Mouse (Mus musculus) stomach, postnatal 0 days (tissue): ENCODE measurements around the gene G6pc3. TPM values are rescaled to one million over a fixed set of nuclear protein-coding genes. Genes with fewer than 3 reads are reported as not detected.

Experiments used
- ATAC-seq: fragments of 200-750 bp; cut with Nextera tagmentation; 2 replicates; pipeline ENCODE4 v1.8.0; 2017; ENCODE audit not compliant: low FRiP score, low TSS enrichment
- DNase-seq: peaks from one replicate; pipeline ENCODE4 v3.0.0-alpha.2; 2016; ENCODE audit warnings: low spot score
- H3K27ac ChIP-seq: fragments of 300-500 bp; sonication (generic); replicated peaks from 2 replicates; pipeline ENCODE4 v1.5.1; 2014; ENCODE audit warnings: mild to moderate bottlenecking, control low read depth
- H3K27me3 ChIP-seq: fragments of 300-500 bp; sonication (generic); 2 replicates; pipeline ENCODE4 v1.6.1; 2014; ENCODE audit warnings: low read length; ENCODE audit not compliant: control insufficient read depth, insufficient read depth
- H3K36me3 ChIP-seq: fragments of 300-500 bp; sonication (generic); 2 replicates; pipeline ENCODE4 v1.6.1; 2014; ENCODE audit warnings: low read length, mixed read lengths; ENCODE audit not compliant: control insufficient read depth, insufficient read depth
- H3K4me1 ChIP-seq: fragments of 300-500 bp; sonication (generic); replicated peaks from 2 replicates; pipeline ENCODE4 v1.6.1; 2014; ENCODE audit warnings: antibody characterized with exemption; ENCODE audit not compliant: control insufficient read depth, insufficient read depth
- H3K4me2 ChIP-seq: fragments of 300-500 bp; sonication (generic); replicated peaks from 2 replicates; pipeline ENCODE4 v1.6.1; 2014; ENCODE audit warnings: low read depth, mild to moderate bottlenecking, control low read depth, moderate library complexity
- H3K4me3 ChIP-seq: fragments of 300-500 bp; sonication (generic); 2 replicates; pipeline ENCODE4 v1.5.1; 2014; ENCODE audit warnings: low read depth, low read length, control low read depth
- H3K9ac ChIP-seq: fragments of 300-500 bp; sonication (generic); 2 replicates; pipeline ENCODE4 v1.6.1; 2014; ENCODE audit warnings: mild to moderate bottlenecking, low read length, control low read depth, mixed read lengths
- H3K9me3 ChIP-seq: fragments of 300-500 bp; sonication (generic); 2 replicates; pipeline ENCODE4 v1.6.1; 2016; ENCODE audit warnings: low read length; ENCODE audit not compliant: control insufficient read depth
- CTCF ChIP-seq: IDR thresholded peaks from 2 replicates; pipeline ENCODE4 v1.5.1; 2016; ENCODE audit warnings: antibody characterized with exemption, low read depth, mild to moderate bottlenecking, moderate library complexity
- EP300 ChIP-seq: optimal IDR thresholded peaks from 2 replicates; pipeline ENCODE3; 2016; ENCODE audit warnings: antibody characterized with exemption
- WGBS: fragments of 180-500 bp; shearing (Covaris S2); extraction: QIAGEN DNeasy Blood & Tissue Kit; methylation state at CpG from one replicate; pipeline ENCODE4 v1.1.7; 2014; 5-methylcytosine and 5-hydroxymethylcytosine counted together
- microRNA-seq: library from miRNA; unstranded; fragments of <30 nt; microRNA quantifications from one replicate; pipeline ENCODE4, GENCODE M21; 2016
- polyA plus RNA-seq: library from polyadenylated mRNA; unstranded; fragments of >200 nt; fragmentation: Nextera tagmentation; extraction: Ambion mirVana; gene quantifications from 2 replicates; pipeline ENCODE4 v1.2.1, GENCODE M21; 2015

The G6pc3 gene
- polyA plus RNA-seq, 1 experiment from 2014 or later, result 19.4 TPM

DNA sequence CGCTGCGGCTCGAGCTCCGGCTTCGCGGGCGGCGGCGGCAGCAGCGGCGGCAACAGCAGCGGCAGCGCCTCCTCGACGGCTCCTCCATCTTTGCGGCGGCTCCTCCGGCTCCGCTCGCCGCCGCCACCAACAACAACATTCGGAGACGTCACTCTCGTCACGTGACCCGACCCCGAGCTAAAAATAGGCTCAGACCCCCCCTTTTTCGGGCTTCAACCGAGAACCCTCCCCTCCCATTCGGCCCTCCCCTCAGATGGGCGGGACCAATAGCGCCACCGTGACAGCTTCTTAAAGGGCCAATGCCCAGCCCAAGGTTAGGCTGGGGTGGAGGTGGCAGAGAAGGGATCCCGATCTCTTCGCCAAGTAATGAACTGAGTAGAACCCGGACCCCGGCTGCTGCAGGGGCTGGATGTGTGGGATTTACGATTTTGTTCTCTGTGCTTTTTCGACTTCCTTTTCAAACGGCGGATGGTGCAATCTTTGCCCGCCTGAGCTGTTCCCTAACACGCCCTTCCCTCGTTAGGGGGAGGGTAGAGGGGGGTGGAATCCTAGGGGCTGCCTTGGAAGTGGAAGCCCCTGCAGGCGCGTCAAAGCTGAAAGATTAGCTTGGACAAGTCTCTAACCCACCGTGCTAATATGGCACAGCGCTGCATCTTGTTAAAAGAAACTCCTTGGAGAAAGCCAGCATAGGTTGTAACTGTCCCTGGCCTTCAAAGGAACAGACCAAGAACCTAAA lies 40.8 kb downstream of the G6pc3 start, which contains the start of gene Hdac5:
Hdac5 (minus strand) TSS at position 161 of the 736 bp plus-strand sequence.
- H3K9me3 ChIP-seq, result no peaks in the 10 kb centered on the region
- H3K4me1 ChIP-seq, result peaks cover 9% of the 10 kb centered on the region
- peak; percentile 41 for TF ChIP-seq CTCF
- TF ChIP-seq EP300, result peak; percentile 46
- H3K4me3 ChIP-seq, result peak within 1 kb of the TSS; percentile 93
- peak within 1 kb of the TSS; percentile 86 for H3K4me2 ChIP-seq
- no peaks in the 10 kb centered on the region for H3K36me3 ChIP-seq
- 1% methylated on average over 43 of the region's 49 CpGs for WGBS
- ATAC-seq (peak; percentile 91), DNase-seq (peak; percentile 98)
- peak within 1 kb of the TSS; percentile 95 for H3K9ac ChIP-seq
- H3K27me3 ChIP-seq, result no peaks in the 10 kb centered on the region
- H3K27ac ChIP-seq, result peak within 1 kb of the TSS; percentile 91

- H3K4me2 ChIP-seq, result no peak overlapping the region
- no peaks in the 10 kb centered on the region for H3K36me3 ChIP-seq
- no peak overlapping the region for H3K27ac ChIP-seq
- no peak for TF ChIP-seq CTCF
- no peak for TF ChIP-seq EP300
- ATAC-seq (no peak), DNase-seq (no peak)
- H3K9me3 ChIP-seq, result no peaks in the 10 kb centered on the region
- H3K4me1 ChIP-seq, result no peaks in the 10 kb centered on the region
- H3K27me3 ChIP-seq, result no peaks in the 10 kb centered on the region
- no peak overlapping the region for H3K4me3 ChIP-seq
- H3K9ac ChIP-seq, result no peak overlapping the region
- WGBS, result 42% methylated on average over 2 of the region's 2 CpGs
Measured at GRCm38 (mm10) chr11:102236022-102236421, 46.6 kb downstream of the G6pc3 start.

DNA sequence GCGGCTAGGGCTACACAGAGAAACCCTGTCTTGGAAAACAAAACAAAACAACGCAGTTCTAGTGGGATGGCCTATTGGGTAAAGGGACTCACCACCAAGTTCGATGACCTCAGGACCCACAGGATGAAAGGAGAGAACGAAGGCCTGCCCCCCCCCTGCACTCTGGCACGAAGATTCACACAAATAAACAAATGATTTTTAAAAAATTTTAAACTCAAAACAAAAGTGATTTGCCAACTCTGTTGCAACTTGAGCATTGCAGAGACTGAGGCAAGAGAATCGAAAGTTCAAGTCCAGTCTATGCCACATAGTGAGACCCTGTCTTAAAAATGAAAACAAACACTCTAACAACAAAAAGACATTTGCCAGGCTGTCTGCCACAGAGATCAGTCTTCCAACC lies 51.2 kb downstream of the G6pc3 start:
- H3K36me3 ChIP-seq, result no peaks in the 10 kb centered on the region

DNA sequence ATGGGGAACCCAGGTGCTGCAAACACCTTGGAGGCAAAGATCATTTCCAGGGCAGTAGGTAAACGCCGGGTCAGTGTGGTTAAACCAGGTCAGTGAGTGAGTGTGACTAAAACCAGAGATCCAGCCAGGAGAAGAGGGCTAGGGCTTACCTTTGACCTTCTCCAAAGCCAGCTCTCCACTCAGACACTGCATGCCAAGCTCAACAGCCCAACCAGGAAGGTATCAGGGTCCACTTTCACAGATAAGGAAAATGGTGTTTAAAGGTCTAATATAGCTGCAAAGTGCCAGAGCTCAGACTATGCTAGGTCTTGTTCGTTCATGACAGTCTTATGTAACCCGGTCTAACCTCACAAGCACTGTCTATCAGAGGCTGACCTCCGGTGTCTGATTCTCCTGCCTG lies 51.8 kb downstream of the G6pc3 start:
- no peak overlapping the region for H3K9ac ChIP-seq
- no peak overlapping the region for H3K27ac ChIP-seq
- no peak overlapping the region for H3K4me3 ChIP-seq
- no peaks in the 10 kb centered on the region for H3K36me3 ChIP-seq
- ATAC-seq, result no peak
- 75% methylated on average over 5 of the region's 5 CpGs for WGBS
- DNase-seq, result no peak
- no peaks in the 10 kb centered on the region for H3K27me3 ChIP-seq
- TF ChIP-seq EP300, result no peak
- no peak for TF ChIP-seq CTCF
- H3K4me2 ChIP-seq, result no peak overlapping the region
- H3K4me1 ChIP-seq, result peaks cover 3% of the 10 kb centered on the region; the same call in 1 of the 2 replicates
- no peaks in the 10 kb centered on the region for H3K9me3 ChIP-seq

More for the DNA sequence above, 51.2 kb downstream of the G6pc3 start:
- H3K4me3 ChIP-seq, result no peak overlapping the region
- ATAC-seq (no peak), DNase-seq (no peak)
- H3K4me1 ChIP-seq, result peaks cover 3% of the 10 kb centered on the region; the same call in 1 of the 2 replicates
- H3K4me2 ChIP-seq, result no peak overlapping the region
- H3K27ac ChIP-seq, result no peak overlapping the region
- H3K9me3 ChIP-seq, result no peaks in the 10 kb centered on the region
- H3K9ac ChIP-seq, result no peak overlapping the region
- H3K27me3 ChIP-seq, result no peaks in the 10 kb centered on the region
- 80% methylated on average over 6 of the region's 6 CpGs for WGBS
- TF ChIP-seq CTCF, result no peak
- TF ChIP-seq EP300, result no peak

GRCm38 (mm10) chr11:102241874-102242273 lies 52.5 kb downstream of the G6pc3 start:
- no peak overlapping the region for H3K9ac ChIP-seq
- 61% methylated on average over 5 of the region's 5 CpGs for WGBS
- H3K4me1 ChIP-seq, result peaks cover 3% of the 10 kb centered on the region; the same call in 1 of the 2 replicates
- H3K4me3 ChIP-seq, result no peak overlapping the region
- no peaks in the 10 kb centered on the region for H3K9me3 ChIP-seq
- H3K27me3 ChIP-seq, result no peaks in the 10 kb centered on the region
- H3K36me3 ChIP-seq, result no peaks in the 10 kb centered on the region
- no peak overlapping the region for H3K27ac ChIP-seq
- no peak overlapping the region for H3K4me2 ChIP-seq
- no peak for ATAC-seq
- no peak for TF ChIP-seq EP300
- peak; percentile 46 for TF ChIP-seq CTCF
- DNase-seq, result no peak

Small RNA genes lying within 50 kb of the gene (microRNA-seq; reads per million reads assigned to microRNA genes)
- gene Mir8101, result 0.96 reads per million

Other genes starting within 250 kb of the G6pc3 start
- gene Sost, start 222.6 kb upstream of the G6pc3 start, polyA plus RNA-seq, result 0.08 TPM in 1 of 2 replicates, not detected in the other
- not detected in 2 replicates for gene Cfap97d1, start 205.3 kb upstream of the G6pc3 start, polyA plus RNA-seq
- 21.7 and 22.8 TPM in 2 replicates for gene Dusp3, start 202.6 kb upstream of the G6pc3 start, polyA plus RNA-seq
- 3.3 and 3.4 TPM in 2 replicates for gene Mpp3, start 161.2 kb upstream of the G6pc3 start, polyA plus RNA-seq
- 3.0 and 3.4 TPM in 2 replicates for gene Cd300lg, start 148.1 kb upstream of the G6pc3 start, polyA plus RNA-seq
- gene Mpp2, start 101.1 kb upstream of the G6pc3 start, polyA plus RNA-seq, result 2.8 and 3.4 TPM in 2 replicates
- 3.3 and 5.4 TPM in 2 replicates for gene Ppy, start 88.3 kb upstream of the G6pc3 start, polyA plus RNA-seq
- gene Pyy, start 81.8 kb upstream of the G6pc3 start, polyA plus RNA-seq, result 63.0 and 64.3 TPM in 2 replicates
- 0.07 TPM in 1 of 2 replicates, not detected in the other for gene Nags, start 44.1 kb upstream of the G6pc3 start, polyA plus RNA-seq
- gene Tmem101, start 33.2 kb upstream of the G6pc3 start, polyA plus RNA-seq, result 13.8 and 14.5 TPM in 2 replicates
- gene Lsm12, start 4.3 kb upstream of the G6pc3 start, polyA plus RNA-seq, result 70.0 and 99.4 TPM in 2 replicates
- gene Hdac5, start 40.5 kb downstream of the G6pc3 start, polyA plus RNA-seq, result 33.8 and 43.3 TPM in 2 replicates
- gene BC030867, start 59.3 kb downstream of the G6pc3 start, polyA plus RNA-seq, result 2.2 and 2.7 TPM in 2 replicates
- 0.04 TPM in 1 of 2 replicates, not detected in the other for gene Asb16, start 79.1 kb downstream of the G6pc3 start, polyA plus RNA-seq
- 30.3 and 31.3 TPM in 2 replicates for gene Tmub2, start 95.3 kb downstream of the G6pc3 start, polyA plus RNA-seq
- gene Atxn7l3, start 107.0 kb downstream of the G6pc3 start, polyA plus RNA-seq, result 6.9 and 7.3 TPM in 2 replicates
- gene Ubtf, start 130.1 kb downstream of the G6pc3 start, polyA plus RNA-seq, result 46.6 and 46.7 TPM in 2 replicates
- 0.72 and 1.1 TPM in 2 replicates for gene Slc4a1, start 176.6 kb downstream of the G6pc3 start, polyA plus RNA-seq
- gene Rundc3a, start 203.8 kb downstream of the G6pc3 start, polyA plus RNA-seq, result 5.1 and 5.9 TPM in 2 replicates
- gene Slc25a39, start 218.3 kb downstream of the G6pc3 start, polyA plus RNA-seq, result 189 and 200 TPM in 2 replicates
- 126 and 142 TPM in 2 replicates for gene Grn, start 240.7 kb downstream of the G6pc3 start, polyA plus RNA-seq